Mouse (Mus musculus): ENCODE results near the gene Col2a1. TPM values are rescaled to one million over a fixed set of nuclear protein-coding genes. Genes with fewer than 3 reads are reported as not detected.

Gene Col2a1
- polyA plus RNA-seq, 1 experiment from 2014 or later = 208 TPM

- no peak overlapping the region for H3K4me3 ChIP-seq (ENCODE audit: low read depth, low read length)
- no peak overlapping the region for H3K9ac ChIP-seq (ENCODE audit: low read length)
- ATAC-seq (ENCODE audit: insufficient read depth, low FRiP score, low TSS enrichment) (no peak), DNase-seq (ENCODE audit: low spot score) (no peak)
- H3K9me3 ChIP-seq (ENCODE audit: control insufficient read depth, low read length) = no peaks in the 10 kb centered on the region
- H3K27me3 ChIP-seq (ENCODE audit: control insufficient read depth, insufficient read depth, low read length) = no peaks in the 10 kb centered on the region
- H3K4me1 ChIP-seq (ENCODE audit: control insufficient read depth, insufficient read depth, low read length) = 0 out of 2 replicates have a peak, but pooled peaks cover 2% of the 10 kb centered on the region
- no peak overlapping the region for H3K27ac ChIP-seq (ENCODE audit: low read depth, low read length)
- H3K36me3 ChIP-seq (ENCODE audit: control insufficient read depth, insufficient read depth, low read length) = no peaks in the 10 kb centered on the region
- WGBS = 83% methylated on average over 11 of the region's 11 CpGs
- H3K4me2 ChIP-seq (ENCODE audit: low read depth) = no peak overlapping the region
These were observed 48.1 kb downstream of the Col2a1 start for GRCm38 (mm10) chr15:97956416-97956815.

- Histone ChIP-seq H3K4me2 (ENCODE audit: low read depth) (no peak overlapping the region), H3K9me3 (ENCODE audit: control insufficient read depth, low read length) (no peaks in the 10 kb centered on the region), H3K4me1 (ENCODE audit: control insufficient read depth, insufficient read depth, low read length) (0 out of 2 replicates have a peak, but pooled peaks cover 2% of the 10 kb centered on the region), H3K4me3 (ENCODE audit: low read depth, low read length) (no peak overlapping the region), H3K27me3 (ENCODE audit: control insufficient read depth, insufficient read depth, low read length) (no peaks in the 10 kb centered on the region), H3K36me3 (ENCODE audit: control insufficient read depth, insufficient read depth, low read length) (no peaks in the 10 kb centered on the region), H3K9ac (ENCODE audit: low read length) (no peak overlapping the region), H3K27ac (ENCODE audit: low read depth, low read length) (no peak overlapping the region)
- ATAC-seq (ENCODE audit: insufficient read depth, low FRiP score, low TSS enrichment) (no peak), DNase-seq (ENCODE audit: low spot score) (peak; percentile 10)
- 28% methylated on average over 4 of the region's 4 CpGs for WGBS
These were observed 48.8 kb downstream of the Col2a1 start for GRCm38 (mm10) chr15:97955742-97956141.

- Histone ChIP-seq H3K9ac (ENCODE audit: low read length) (no peak overlapping the region), H3K4me1 (ENCODE audit: control insufficient read depth, insufficient read depth, low read length) (0 out of 2 replicates have a peak, but pooled peaks cover 2% of the 10 kb centered on the region), H3K4me2 (ENCODE audit: low read depth) (no peak overlapping the region), H3K4me3 (ENCODE audit: low read depth, low read length) (no peak overlapping the region), H3K36me3 (ENCODE audit: control insufficient read depth, insufficient read depth, low read length) (no peaks in the 10 kb centered on the region), H3K27me3 (ENCODE audit: control insufficient read depth, insufficient read depth, low read length) (no peaks in the 10 kb centered on the region), H3K9me3 (ENCODE audit: control insufficient read depth, low read length) (no peaks in the 10 kb centered on the region), H3K27ac (ENCODE audit: low read depth, low read length) (no peak overlapping the region)
- DNase-seq (ENCODE audit: low spot score) = peak; percentile 11
- ATAC-seq (ENCODE audit: insufficient read depth, low FRiP score, low TSS enrichment) = no peak
- WGBS = 76% methylated on average over 1 of the region's 1 CpGs
These were observed 49.2 kb downstream of the Col2a1 start for GRCm38 (mm10) chr15:97955286-97955685.

- H3K9ac ChIP-seq (ENCODE audit: low read length) = no peak overlapping the region
- 0 out of 2 replicates have a peak, but pooled peaks cover 2% of the 10 kb centered on the region for H3K4me1 ChIP-seq (ENCODE audit: control insufficient read depth, insufficient read depth, low read length)
- no peak overlapping the region for H3K4me3 ChIP-seq (ENCODE audit: low read depth, low read length)
- peak; percentile 6 for DNase-seq (ENCODE audit: low spot score)
- H3K27ac ChIP-seq (ENCODE audit: low read depth, low read length) = no peak overlapping the region
- H3K27me3 ChIP-seq (ENCODE audit: control insufficient read depth, insufficient read depth, low read length) = no peaks in the 10 kb centered on the region
- ATAC-seq (ENCODE audit: insufficient read depth, low FRiP score, low TSS enrichment) = no peak
- no peaks in the 10 kb centered on the region for H3K36me3 ChIP-seq (ENCODE audit: control insufficient read depth, insufficient read depth, low read length)
- 83% methylated on average over 8 of the region's 8 CpGs for WGBS
- no peaks in the 10 kb centered on the region for H3K9me3 ChIP-seq (ENCODE audit: control insufficient read depth, low read length)
- H3K4me2 ChIP-seq (ENCODE audit: low read depth) = no peak overlapping the region
These were observed 49.8 kb downstream of the Col2a1 start for GRCm38 (mm10) chr15:97954671-97955070.

GRCm38 (mm10) chr15:97952889-97953189 is 51.7 kb downstream of the Col2a1 start:
- no peak overlapping the region for H3K4me2 ChIP-seq (ENCODE audit: low read depth)
- 0 out of 2 replicates have a peak, but pooled peaks cover 2% of the 10 kb centered on the region for H3K4me1 ChIP-seq (ENCODE audit: control insufficient read depth, insufficient read depth, low read length)
- H3K9ac ChIP-seq (ENCODE audit: low read length) = no peak overlapping the region
- WGBS = 70% methylated on average over 4 of the region's 4 CpGs
- H3K9me3 ChIP-seq (ENCODE audit: control insufficient read depth, low read length) = no peaks in the 10 kb centered on the region
- H3K27ac ChIP-seq (ENCODE audit: low read depth, low read length) = no peak overlapping the region
- no peak overlapping the region for H3K4me3 ChIP-seq (ENCODE audit: low read depth, low read length)
- no peak for ATAC-seq (ENCODE audit: insufficient read depth, low FRiP score, low TSS enrichment)
- H3K36me3 ChIP-seq (ENCODE audit: control insufficient read depth, insufficient read depth, low read length) = no peaks in the 10 kb centered on the region
- H3K27me3 ChIP-seq (ENCODE audit: control insufficient read depth, insufficient read depth, low read length) = no peaks in the 10 kb centered on the region
- no peak for DNase-seq (ENCODE audit: low spot score)

- 16% methylated on average over 16 of the region's 16 CpGs for WGBS
- no peak overlapping the region for H3K27ac ChIP-seq (ENCODE audit: low read depth, low read length)
- no peaks in the 10 kb centered on the region for H3K9me3 ChIP-seq (ENCODE audit: control insufficient read depth, low read length)
- no peaks in the 10 kb centered on the region for H3K36me3 ChIP-seq (ENCODE audit: control insufficient read depth, insufficient read depth, low read length)
- no peak overlapping the region; the same call in 1 of the 2 replicates for H3K9ac ChIP-seq (ENCODE audit: low read length)
- H3K4me3 ChIP-seq (ENCODE audit: low read depth, low read length) = no peak overlapping the region
- ATAC-seq (ENCODE audit: insufficient read depth, low FRiP score, low TSS enrichment) (peak; percentile 63), DNase-seq (ENCODE audit: low spot score) (peak; percentile 81)
- no peak overlapping the region; the same call in 1 of the 2 replicates for H3K4me2 ChIP-seq (ENCODE audit: low read depth)
- H3K4me1 ChIP-seq (ENCODE audit: control insufficient read depth, insufficient read depth, low read length) = 0 out of 2 replicates have a peak, but pooled peaks cover 2% of the 10 kb centered on the region
- no peaks in the 10 kb centered on the region for H3K27me3 ChIP-seq (ENCODE audit: control insufficient read depth, insufficient read depth, low read length)
These were observed 52.2 kb downstream of the Col2a1 start for GRCm38 (mm10) chr15:97952137-97952888.

- Histone ChIP-seq H3K4me1 (ENCODE audit: control insufficient read depth, insufficient read depth, low read length) (0 out of 2 replicates have a peak, but pooled peaks cover 1% of the 10 kb centered on the region), H3K4me2 (ENCODE audit: low read depth) (no peak overlapping the region), H3K36me3 (ENCODE audit: control insufficient read depth, insufficient read depth, low read length) (no peaks in the 10 kb centered on the region), H3K9me3 (ENCODE audit: control insufficient read depth, low read length) (no peaks in the 10 kb centered on the region), H3K27ac (ENCODE audit: low read depth, low read length) (no peak overlapping the region), H3K27me3 (ENCODE audit: control insufficient read depth, insufficient read depth, low read length) (no peaks in the 10 kb centered on the region), H3K9ac (ENCODE audit: low read length) (no peak overlapping the region), H3K4me3 (ENCODE audit: low read depth, low read length) (no peak overlapping the region)
- WGBS = 74% methylated on average over 7 of the region's 7 CpGs
- no peak for DNase-seq (ENCODE audit: low spot score)
- no peak for ATAC-seq (ENCODE audit: insufficient read depth, low FRiP score, low TSS enrichment)
These were observed 54.3 kb downstream of the Col2a1 start for GRCm38 (mm10) chr15:97950240-97950639.

- H3K4me3 ChIP-seq (ENCODE audit: low read depth, low read length) = no peak overlapping the region
- H3K4me2 ChIP-seq (ENCODE audit: low read depth) = no peak overlapping the region
- DNase-seq (ENCODE audit: low spot score) (no peak), ATAC-seq (ENCODE audit: insufficient read depth, low FRiP score, low TSS enrichment) (no peak)
- WGBS = 69% methylated on average over 3 of the region's 3 CpGs
- no peaks in the 10 kb centered on the region for H3K4me1 ChIP-seq (ENCODE audit: control insufficient read depth, insufficient read depth, low read length)
- no peaks in the 10 kb centered on the region for H3K36me3 ChIP-seq (ENCODE audit: control insufficient read depth, insufficient read depth, low read length)
- no peaks in the 10 kb centered on the region for H3K9me3 ChIP-seq (ENCODE audit: control insufficient read depth, low read length)
- H3K27me3 ChIP-seq (ENCODE audit: control insufficient read depth, insufficient read depth, low read length) = no peaks in the 10 kb centered on the region
- no peak overlapping the region for H3K27ac ChIP-seq (ENCODE audit: low read depth, low read length)
- H3K9ac ChIP-seq (ENCODE audit: low read length) = no peak overlapping the region
These were observed 54.8 kb downstream of the Col2a1 start for GRCm38 (mm10) chr15:97949706-97950105.

- DNase-seq (ENCODE audit: low spot score) = no peak
- Histone ChIP-seq H3K9ac (ENCODE audit: low read length) (no peak overlapping the region), H3K27ac (ENCODE audit: low read depth, low read length) (no peak overlapping the region), H3K36me3 (ENCODE audit: control insufficient read depth, insufficient read depth, low read length) (no peaks in the 10 kb centered on the region), H3K4me2 (ENCODE audit: low read depth) (no peak overlapping the region), H3K9me3 (ENCODE audit: control insufficient read depth, low read length) (no peaks in the 10 kb centered on the region), H3K27me3 (ENCODE audit: control insufficient read depth, insufficient read depth, low read length) (no peaks in the 10 kb centered on the region), H3K4me1 (ENCODE audit: control insufficient read depth, insufficient read depth, low read length) (no peaks in the 10 kb centered on the region), H3K4me3 (ENCODE audit: low read depth, low read length) (no peak overlapping the region)
- ATAC-seq (ENCODE audit: insufficient read depth, low FRiP score, low TSS enrichment) = no peak
- WGBS = 60% methylated on average over 7 of the region's 7 CpGs
These were observed 55.8 kb downstream of the Col2a1 start for GRCm38 (mm10) chr15:97948720-97949119.

Measured in neural tube, embryonic 11.5 days (tissue).